Mouse (Mus musculus) kidney, embryonic 15.5 days (tissue): ENCODE data around the gene Pigv. TPM values are rescaled to one million over a fixed set of nuclear protein-coding genes. Genes with fewer than 3 reads are reported as not detected.
A peak's percentile ranks its signal among the peaks of the same experiment; 100 is the strongest.

ENCODE experiments used
- ATAC-seq: fragments of 200-750 bp; cut with Nextera tagmentation; replicated peaks from 2 replicates; pipeline ENCODE4 v1.8.0; 2017; ENCODE audit warnings: moderate TSS enrichment; ENCODE audit not compliant: low FRiP score
- H3K27ac ChIP-seq: fragments of 300-500 bp; sonication (generic); 2 replicates; pipeline ENCODE4 v1.5.1; 2015; ENCODE audit warnings: mild to moderate bottlenecking, inconsistent platforms
- H3K27me3 ChIP-seq: fragments of 300-500 bp; sonication (generic); 2 replicates; pipeline ENCODE4 v1.6.1; 2015; ENCODE audit warnings: inconsistent platforms
- H3K36me3 ChIP-seq: fragments of 300-500 bp; sonication (generic); 2 replicates; pipeline ENCODE4 v1.6.1; 2015; ENCODE audit warnings: inconsistent platforms
- H3K4me1 ChIP-seq: fragments of 300-500 bp; sonication (generic); 2 replicates; pipeline ENCODE4 v1.6.1; 2015; ENCODE audit warnings: inconsistent platforms
- H3K4me2 ChIP-seq: fragments of 300-500 bp; sonication (generic); 2 replicates; pipeline ENCODE4 v1.6.1; 2015; ENCODE audit warnings: moderate library complexity, mild to moderate bottlenecking, inconsistent platforms
- H3K4me3 ChIP-seq: fragments of 300-500 bp; sonication (generic); replicated peaks from 2 replicates; pipeline ENCODE4 v1.5.1; 2015; ENCODE audit warnings: mild to moderate bottlenecking, inconsistent platforms
- H3K9ac ChIP-seq: fragments of 300-500 bp; sonication (generic); 2 replicates; pipeline ENCODE4 v1.6.1; 2015; ENCODE audit warnings: mild to moderate bottlenecking, inconsistent platforms
- H3K9me3 ChIP-seq: fragments of 300-500 bp; sonication (generic); replicated peaks from 2 replicates; pipeline ENCODE4 v1.6.1; 2016; ENCODE audit warnings: inconsistent platforms
- WGBS: fragments of 180-500 bp; shearing (Covaris S2); methylation state at CpG from one replicate; pipeline ENCODE4 v1.1.7; 2015; ENCODE audit warnings: mixed read lengths; 5-methylcytosine and 5-hydroxymethylcytosine counted together
- polyA plus RNA-seq: library from polyadenylated mRNA; unstranded; fragments of >200 nt; fragmentation: Nextera tagmentation; extraction: Ambion mirVana; gene quantifications from 2 replicates; pipeline ENCODE4 v1.2.1, GENCODE M21; 2015

Gene Pigv
- polyA plus RNA-seq, 1 experiment from 2014 or later, result 19.9 TPM

GRCm38 (mm10) chr4:133632483-133633327 is 39.7 kb downstream of the Pigv start:
- H3K4me3 ChIP-seq, result peak overlapping the region; percentile 70
- peak; percentile 73 for ATAC-seq
- peak overlapping the region; percentile 85 for H3K9ac ChIP-seq
- no peaks in the 10 kb centered on the region for H3K36me3 ChIP-seq
- peak overlapping the region; percentile 95 for H3K4me2 ChIP-seq
- H3K9me3 ChIP-seq, result no peaks in the 10 kb centered on the region
- H3K4me1 ChIP-seq, result peaks cover 50% of the 10 kb centered on the region
- peak overlapping the region; percentile 78 for H3K27ac ChIP-seq
- 1% methylated on average over 67 of the region's 69 CpGs for WGBS
- no peaks in the 10 kb centered on the region for H3K27me3 ChIP-seq

- H3K4me2 ChIP-seq, result peak overlapping the region; percentile 95
- peak overlapping the region; percentile 70 for H3K4me3 ChIP-seq
- peaks cover 2% of the 10 kb centered on the region for H3K36me3 ChIP-seq
- peak overlapping the region; percentile 78 for H3K27ac ChIP-seq
- 32% methylated on average over 9 of the region's 9 CpGs for WGBS
- H3K27me3 ChIP-seq, result no peaks in the 10 kb centered on the region
- H3K4me1 ChIP-seq, result peaks cover 54% of the 10 kb centered on the region
- no peak for ATAC-seq
- H3K9ac ChIP-seq, result peak overlapping the region; percentile 85
- no peaks in the 10 kb centered on the region for H3K9me3 ChIP-seq
Observed at GRCm38 (mm10) chr4:133631769-133632411, 40.6 kb downstream of the Pigv start.

GRCm38 (mm10) chr4:133631071-133631768 is 41.2 kb downstream of the Pigv start:
- H3K9me3 ChIP-seq, result no peaks in the 10 kb centered on the region
- WGBS, result 72% methylated on average over 14 of the region's 14 CpGs
- peak overlapping the region; percentile 95 for H3K4me2 ChIP-seq
- H3K4me3 ChIP-seq, result peak overlapping the region; percentile 70
- H3K27ac ChIP-seq, result 0 out of 2 replicates have a peak overlapping the region, but pooled peaks have one; percentile 13
- no peak for ATAC-seq
- H3K36me3 ChIP-seq, result peaks cover 8% of the 10 kb centered on the region
- H3K4me1 ChIP-seq, result peaks cover 60% of the 10 kb centered on the region
- H3K27me3 ChIP-seq, result no peaks in the 10 kb centered on the region
- 0 out of 2 replicates have a peak overlapping the region, but pooled peaks have one; percentile 0 for H3K9ac ChIP-seq

DNA sequence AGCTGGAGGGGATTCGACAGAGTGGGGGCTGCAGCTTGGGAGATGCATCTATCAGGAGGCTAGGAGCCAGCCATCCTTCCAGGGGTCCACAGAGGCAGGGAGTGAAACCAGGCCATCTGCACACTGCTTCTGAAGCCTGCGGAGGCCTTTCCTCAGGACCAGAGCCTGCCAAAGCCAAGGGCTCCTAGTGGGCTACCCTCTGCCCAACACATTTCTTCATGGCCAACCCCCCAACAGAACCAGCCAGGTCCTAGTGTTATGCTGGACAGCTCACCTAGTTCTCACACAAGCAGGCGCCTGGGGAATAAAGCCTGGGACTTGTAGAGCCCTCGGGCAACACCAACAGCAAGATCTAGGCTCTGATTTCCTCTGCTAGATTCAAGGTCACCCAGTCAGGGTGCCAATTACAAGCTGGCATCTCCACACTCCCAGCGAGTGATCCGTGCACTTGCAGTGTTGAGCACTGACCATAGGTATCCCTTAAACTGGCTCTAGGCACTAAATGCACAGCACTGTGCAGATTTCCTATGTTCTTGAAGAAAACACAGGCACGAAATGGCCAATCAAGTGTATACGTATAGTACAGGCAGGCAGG is 42.0 kb downstream of the Pigv start:
- peaks cover 68% of the 10 kb centered on the region for H3K4me1 ChIP-seq
- H3K4me2 ChIP-seq, result peak overlapping the region; percentile 95; the same call in 1 of the 2 replicates
- no peaks in the 10 kb centered on the region for H3K9me3 ChIP-seq
- no peak for ATAC-seq
- no peaks in the 10 kb centered on the region for H3K27me3 ChIP-seq
- WGBS, result 88% methylated on average over 8 of the region's 8 CpGs
- no peak overlapping the region for H3K4me3 ChIP-seq
- H3K36me3 ChIP-seq, result peaks cover 15% of the 10 kb centered on the region
- no peak overlapping the region; the same call in 1 of the 2 replicates for H3K27ac ChIP-seq
- 0 out of 2 replicates have a peak overlapping the region, but pooled peaks have one; percentile 0 for H3K9ac ChIP-seq

DNA sequence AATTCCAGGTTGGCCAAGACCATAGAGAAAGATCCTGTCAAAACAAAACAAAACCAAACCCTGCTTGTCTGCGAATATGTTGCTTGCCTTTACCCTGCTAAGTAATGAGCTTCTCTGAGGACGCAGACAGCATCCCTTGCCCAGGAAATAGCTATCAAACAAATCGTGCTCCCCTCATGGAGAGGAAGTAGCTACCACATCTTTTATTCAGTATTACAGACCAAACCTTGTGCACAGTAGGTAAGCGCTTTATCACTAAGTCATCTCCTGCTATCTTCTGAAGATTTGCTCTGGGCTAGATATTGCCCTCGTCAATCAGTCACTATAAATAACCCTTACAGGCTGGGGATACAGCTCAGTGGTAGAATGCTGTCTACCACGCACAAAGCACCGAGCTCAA is 43.3 kb downstream of the Pigv start:
- H3K4me1 ChIP-seq, result peaks cover 77% of the 10 kb centered on the region
- H3K4me3 ChIP-seq, result no peak overlapping the region
- H3K9ac ChIP-seq, result no peak overlapping the region
- no peaks in the 10 kb centered on the region for H3K27me3 ChIP-seq
- peaks cover 25% of the 10 kb centered on the region for H3K36me3 ChIP-seq
- WGBS, result 82% methylated on average over 7 of the region's 7 CpGs
- no peaks in the 10 kb centered on the region for H3K9me3 ChIP-seq
- no peak overlapping the region for H3K27ac ChIP-seq
- ATAC-seq, result no peak
- H3K4me2 ChIP-seq, result no peak overlapping the region

- no peak overlapping the region for H3K4me2 ChIP-seq
- H3K36me3 ChIP-seq, result peaks cover 32% of the 10 kb centered on the region
- no peaks in the 10 kb centered on the region for H3K27me3 ChIP-seq
- no peak overlapping the region for H3K27ac ChIP-seq
- H3K4me3 ChIP-seq, result no peak overlapping the region
- 59% methylated on average over 2 of the region's 2 CpGs for WGBS
- no peak overlapping the region for H3K9ac ChIP-seq
- peaks cover 72% of the 10 kb centered on the region for H3K4me1 ChIP-seq
- H3K9me3 ChIP-seq, result no peaks in the 10 kb centered on the region
- no peak for ATAC-seq
Observed at GRCm38 (mm10) chr4:133628517-133628916, 43.9 kb downstream of the Pigv start.

DNA sequence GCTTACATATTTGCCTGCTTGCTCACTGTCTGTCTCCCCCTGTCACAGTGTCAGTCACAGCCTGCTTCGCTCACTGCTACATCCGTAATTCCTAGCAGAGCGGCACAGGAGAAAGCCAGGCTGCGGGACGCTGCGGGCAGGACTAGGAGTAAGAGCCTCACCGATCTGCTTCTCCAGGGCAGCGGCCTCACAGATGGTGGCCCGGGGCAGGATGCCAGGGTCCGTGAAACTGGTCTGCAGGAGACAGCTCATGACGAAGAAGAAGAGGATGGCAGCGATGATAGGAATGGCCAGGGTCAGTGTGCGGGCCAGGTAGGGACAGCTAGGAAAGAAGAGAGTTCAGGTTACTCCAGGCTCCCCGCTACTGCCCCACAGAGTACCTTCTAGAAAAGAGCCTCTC is 45.4 kb downstream of the Pigv start:
- Histone ChIP-seq H3K4me2 (no peak overlapping the region), H3K9me3 (no peaks in the 10 kb centered on the region), H3K27me3 (no peaks in the 10 kb centered on the region), H3K4me3 (no peak overlapping the region), H3K36me3 (peaks cover 32% of the 10 kb centered on the region), H3K4me1 (peaks cover 63% of the 10 kb centered on the region), H3K27ac (peak overlapping the region; percentile 87; the same call in 1 of the 2 replicates), H3K9ac (no peak overlapping the region)
- ATAC-seq, result no peak
- 92% methylated on average over 14 of the region's 14 CpGs for WGBS

DNA sequence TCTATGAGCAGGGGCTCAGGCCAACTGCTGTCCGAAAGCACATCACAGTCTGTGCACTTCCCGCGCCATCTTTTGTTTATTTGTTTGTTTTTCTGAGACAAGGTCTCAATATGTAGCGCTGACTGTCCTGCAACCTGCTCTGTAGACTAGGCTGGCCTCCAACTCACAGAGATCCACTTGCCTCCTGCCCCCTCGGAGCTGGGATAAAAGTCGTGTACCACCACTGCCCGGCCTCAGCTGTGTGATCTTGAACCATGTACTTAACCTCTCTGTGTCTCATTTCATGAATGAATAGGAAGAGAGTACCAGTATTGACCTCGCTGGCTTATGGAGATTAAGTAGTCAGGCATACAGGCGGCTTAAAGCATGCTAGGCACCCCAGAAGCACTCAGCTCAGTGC is 45.8 kb downstream of the Pigv start:
- Histone ChIP-seq H3K27me3 (no peaks in the 10 kb centered on the region), H3K36me3 (peaks cover 32% of the 10 kb centered on the region), H3K4me2 (no peak overlapping the region), H3K4me1 (peaks cover 59% of the 10 kb centered on the region), H3K27ac (peak overlapping the region; percentile 87), H3K9ac (no peak overlapping the region), H3K9me3 (no peaks in the 10 kb centered on the region), H3K4me3 (no peak overlapping the region)
- no peak for ATAC-seq
- 73% methylated on average over 9 of the region's 9 CpGs for WGBS

DNA sequence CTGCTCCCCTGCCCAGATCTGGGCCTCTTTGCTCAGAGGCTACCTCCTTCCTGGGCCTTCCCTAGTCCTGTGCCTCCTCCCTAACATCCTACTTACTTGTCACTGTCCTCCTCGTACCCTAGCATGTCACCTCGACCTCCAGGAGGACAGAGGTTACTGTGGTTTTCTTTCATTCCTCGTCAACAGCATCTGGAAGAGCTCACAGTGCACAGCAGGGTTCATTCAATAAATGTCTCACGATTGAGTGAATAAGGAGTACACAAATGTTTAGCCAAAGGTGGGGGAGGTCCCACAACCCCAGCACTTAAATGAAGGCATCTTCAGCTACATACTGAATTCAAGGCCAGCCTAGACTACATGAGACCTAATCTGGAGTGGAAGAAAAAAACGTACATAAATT is 46.2 kb downstream of the Pigv start:
- WGBS, result 27% methylated on average over 5 of the region's 5 CpGs
- Histone ChIP-seq H3K4me2 (no peak overlapping the region; the same call in 1 of the 2 replicates), H3K36me3 (peaks cover 32% of the 10 kb centered on the region), H3K27me3 (no peaks in the 10 kb centered on the region), H3K27ac (peak overlapping the region; percentile 87), H3K9me3 (no peaks in the 10 kb centered on the region), H3K4me3 (no peak overlapping the region), H3K4me1 (peaks cover 55% of the 10 kb centered on the region), H3K9ac (no peak overlapping the region)
- no peak for ATAC-seq

- Histone ChIP-seq H3K9ac (no peak overlapping the region), H3K36me3 (peaks cover 34% of the 10 kb centered on the region), H3K27me3 (no peaks in the 10 kb centered on the region), H3K9me3 (no peaks in the 10 kb centered on the region), H3K4me1 (peaks cover 49% of the 10 kb centered on the region), H3K4me2 (peak overlapping the region; percentile 42), H3K27ac (peak overlapping the region; percentile 87), H3K4me3 (no peak overlapping the region)
- 35% methylated on average over 11 of the region's 11 CpGs for WGBS
- ATAC-seq, result peak; percentile 76
Observed at GRCm38 (mm10) chr4:133625621-133626071, 46.8 kb downstream of the Pigv start.

DNA sequence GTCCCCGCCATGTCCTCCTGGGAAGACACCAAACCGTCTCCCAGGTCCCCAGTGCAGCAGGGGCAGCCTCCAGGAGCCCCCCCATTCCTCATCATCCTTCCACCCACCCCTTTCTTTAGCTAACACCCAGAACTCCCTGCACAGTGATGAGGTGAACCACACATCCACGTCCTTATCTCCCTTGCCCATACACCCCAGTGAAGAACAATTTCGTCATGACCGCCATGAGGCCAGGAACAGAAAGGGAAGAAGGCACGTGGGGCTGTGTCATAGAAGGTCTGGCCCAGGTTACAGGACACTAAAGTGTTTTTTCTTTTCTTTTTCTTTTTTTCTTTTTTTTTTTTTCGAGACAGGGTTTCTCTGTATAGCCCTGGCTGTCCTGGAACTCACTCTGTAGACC is 47.6 kb downstream of the Pigv start:
- peak overlapping the region; percentile 87 for H3K27ac ChIP-seq
- no peak overlapping the region for H3K9ac ChIP-seq
- no peak overlapping the region for H3K4me3 ChIP-seq
- H3K36me3 ChIP-seq, result peaks cover 40% of the 10 kb centered on the region
- no peaks in the 10 kb centered on the region for H3K9me3 ChIP-seq
- 89% methylated on average over 7 of the region's 7 CpGs for WGBS
- no peaks in the 10 kb centered on the region for H3K27me3 ChIP-seq
- H3K4me2 ChIP-seq, result no peak overlapping the region
- H3K4me1 ChIP-seq, result peaks cover 43% of the 10 kb centered on the region
- ATAC-seq, result no peak
